Mouse (Mus musculus) thymus, postnatal 36 days (tissue): Measurements from ENCODE around the gene Ppp4r4.
"Not testable (repeated sequence)": the region's sequence is repeated elsewhere in the genome, so short reads cannot be mapped to it uniquely, and the experiment has no call there.

Experiments
- DNase-seq, 2 experiments: peaks; one replicate each; pipeline ENCODE4 v3.0.0; 2022; ENCODE audit warnings: mixed read lengths in 2 of 2

The Ppp4r4 gene

DNA sequence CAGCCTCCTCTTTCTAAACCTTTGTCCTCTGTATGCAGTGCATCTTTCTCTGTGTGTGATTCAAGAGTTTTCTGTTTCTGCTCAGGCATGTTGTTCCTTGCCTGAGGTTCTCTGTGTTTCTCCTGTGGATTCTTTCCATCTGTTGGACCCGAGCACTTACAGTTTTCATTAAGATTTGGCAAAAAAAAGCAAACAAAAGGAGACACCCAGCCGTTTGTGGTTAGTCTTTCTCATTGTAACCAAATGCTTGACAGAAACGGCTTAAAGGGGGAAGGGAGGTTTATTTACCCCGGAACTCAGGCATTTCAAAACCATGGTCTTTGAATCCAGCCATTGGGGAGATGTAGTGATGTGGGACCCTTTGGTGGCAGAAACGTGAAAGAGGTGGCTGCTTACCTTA lies 112.5 kb downstream of the Ppp4r4 start:
- DNase-seq: no peak

DNA sequence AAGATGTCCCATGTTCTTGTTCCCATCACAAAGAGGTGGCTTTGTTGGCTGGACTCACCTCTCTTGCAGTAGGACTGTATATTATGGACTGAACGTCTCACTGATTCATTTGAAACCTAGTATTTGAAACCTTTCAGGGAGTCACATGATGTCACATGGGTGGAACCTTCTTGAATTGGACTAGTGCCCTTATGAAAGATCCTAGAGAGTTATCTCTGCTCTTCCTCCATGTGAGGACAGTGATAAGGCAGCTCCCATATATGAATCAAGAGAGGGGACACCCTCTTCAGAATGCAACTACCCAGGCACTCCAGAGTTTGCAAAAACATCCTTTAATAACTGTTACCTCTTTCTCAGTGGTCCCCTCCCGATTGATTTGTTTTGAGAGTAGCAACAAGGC lies 114.2 kb downstream of the Ppp4r4 start:
- no peak for DNase-seq

DNA sequence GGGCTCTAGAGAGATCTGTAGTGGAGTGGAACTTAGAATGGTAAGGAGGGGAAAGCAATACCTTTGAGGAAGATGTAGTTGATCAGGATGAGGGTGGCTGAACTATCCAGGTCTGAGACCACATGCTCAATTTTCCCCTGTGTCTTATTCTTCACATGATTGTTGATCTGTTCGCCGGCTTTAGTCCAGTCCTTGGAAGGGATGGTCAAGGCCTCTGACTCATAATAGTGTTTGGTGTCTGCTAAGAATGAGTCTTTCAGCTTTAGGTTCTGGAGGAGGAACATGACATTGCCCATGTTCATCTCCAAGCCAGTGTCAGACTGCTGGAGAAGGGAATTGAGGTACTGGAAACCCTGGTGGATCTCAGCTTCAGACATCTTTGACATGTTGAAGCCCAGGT lies 121.8 kb downstream of the Ppp4r4 start:
- no peak for DNase-seq

DNA sequence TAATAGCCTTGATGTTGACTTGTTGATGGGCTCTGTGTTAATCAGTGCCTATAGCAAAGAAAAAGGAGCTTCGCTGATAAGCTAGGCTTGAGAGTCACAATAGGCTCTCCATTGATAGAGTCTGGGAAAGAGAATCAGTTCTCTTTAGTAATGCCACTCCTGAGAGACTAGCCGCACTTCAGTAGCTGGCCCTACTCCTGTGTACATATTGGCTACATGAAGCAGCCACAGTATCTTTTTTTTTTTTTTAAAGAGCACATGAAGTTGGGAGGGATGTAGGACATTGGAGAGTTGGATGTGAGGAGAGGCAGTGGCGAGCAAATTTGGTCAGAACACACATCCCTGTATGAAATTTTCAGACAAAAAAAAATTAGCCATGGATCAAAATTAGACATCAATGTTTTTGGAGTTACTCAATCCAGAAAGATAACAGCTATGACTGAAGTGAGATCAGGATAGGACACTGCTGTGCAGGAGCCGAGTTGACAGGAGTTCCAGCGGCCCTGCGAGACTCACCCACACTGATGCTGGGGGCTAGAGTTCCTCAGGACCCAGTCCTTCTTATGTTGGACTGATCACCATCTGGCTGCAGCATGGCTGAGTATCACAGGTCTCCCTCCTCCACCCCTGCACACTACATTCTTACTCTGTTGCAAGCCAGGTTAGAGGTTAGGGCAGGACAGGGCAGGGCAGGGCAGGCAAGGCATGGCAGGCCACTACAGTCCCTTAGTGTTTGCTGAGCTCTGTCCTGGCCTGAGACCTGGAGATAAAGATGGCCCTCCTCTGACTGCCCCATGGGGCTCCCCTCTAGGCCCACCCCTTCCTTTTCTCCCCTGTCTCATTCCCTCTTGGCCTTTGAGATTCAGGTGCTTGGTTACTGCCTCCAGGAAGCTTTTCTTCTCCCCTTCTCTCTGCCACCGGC lies 123.3 kb downstream of the Ppp4r4 start:
- no peak for DNase-seq

DNA sequence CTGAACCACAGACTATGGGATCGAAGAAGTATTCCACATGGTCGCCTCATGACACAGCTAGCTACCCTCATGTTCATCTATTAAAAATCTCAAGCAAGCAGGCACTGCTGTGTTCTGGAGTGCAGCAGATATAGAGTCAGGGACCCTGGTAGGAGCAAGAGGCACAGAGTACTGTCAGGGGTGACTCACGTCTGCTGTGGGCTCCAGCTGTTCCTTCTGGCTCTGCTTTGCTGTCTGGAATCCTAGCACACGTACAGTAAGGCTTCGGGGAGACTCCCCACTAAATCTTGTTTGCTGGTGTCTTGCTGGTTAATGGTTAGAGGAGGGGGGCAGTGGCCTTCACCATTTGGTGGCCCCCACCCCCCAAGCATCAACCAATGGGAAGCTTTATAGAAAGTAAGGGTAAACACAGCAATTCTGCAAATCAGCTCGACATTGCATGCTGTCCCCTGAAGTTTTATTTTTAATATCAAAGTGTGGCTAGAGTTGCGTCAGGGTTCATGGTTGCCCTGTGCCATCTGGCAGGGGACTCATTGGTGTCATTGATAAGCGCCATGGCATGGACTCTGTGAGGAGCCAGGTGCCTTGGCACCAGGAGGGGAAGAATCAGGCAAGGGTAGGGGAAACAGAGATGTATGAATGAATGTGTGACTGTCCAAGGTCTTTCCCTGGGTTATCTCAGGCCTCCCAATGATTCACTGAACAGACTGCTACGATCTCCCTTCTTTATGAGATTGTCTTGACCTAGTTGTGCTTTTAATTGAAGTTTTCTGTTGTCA lies 125.0 kb downstream of the Ppp4r4 start, which contains the start of gene Serpina6:
TSS of gene Serpina6 (minus strand) at position 365 of the 779 bp plus-strand sequence.
- DNase-seq: no peak

DNA sequence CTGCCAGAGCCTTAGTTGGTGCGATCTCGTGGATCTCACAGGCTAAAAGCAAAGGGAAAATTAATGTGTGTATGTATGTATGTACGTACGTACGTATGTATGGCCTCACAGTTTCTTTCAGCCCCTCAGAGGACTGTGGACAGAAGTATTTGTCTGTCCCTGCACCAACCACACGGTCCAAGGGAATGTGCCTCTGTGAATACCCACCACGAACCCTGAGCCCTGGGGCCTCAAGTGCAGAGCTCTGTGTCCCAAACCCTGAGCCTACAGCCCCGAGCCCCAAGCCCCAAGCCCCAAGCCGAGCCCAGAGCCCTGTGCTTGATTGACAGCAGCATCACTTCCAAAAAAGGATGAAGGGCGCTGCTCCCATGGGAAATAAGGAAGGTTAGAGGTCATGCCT lies 125.9 kb downstream of the Ppp4r4 start:
- no peak for DNase-seq

DNA sequence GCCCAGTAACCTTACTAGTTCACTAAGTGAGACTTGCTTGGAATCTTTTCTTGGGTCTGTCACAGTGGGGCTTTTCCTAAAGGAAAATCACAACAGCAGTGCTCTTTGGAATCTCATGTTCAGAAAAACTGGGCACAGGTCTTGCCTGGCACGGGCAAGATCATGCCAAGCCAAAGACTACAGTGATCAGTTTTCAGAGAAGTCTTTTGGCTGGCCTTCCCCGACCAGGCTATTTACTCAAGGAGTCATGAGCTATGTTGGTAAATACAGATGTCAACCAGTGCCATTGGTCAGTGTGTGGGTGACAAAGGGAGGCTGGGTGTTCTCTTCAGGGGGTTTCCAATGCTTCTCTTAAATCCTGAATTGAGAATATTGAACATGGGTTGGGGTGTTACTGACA lies 127.1 kb downstream of the Ppp4r4 start:
- DNase-seq: no peak

DNA sequence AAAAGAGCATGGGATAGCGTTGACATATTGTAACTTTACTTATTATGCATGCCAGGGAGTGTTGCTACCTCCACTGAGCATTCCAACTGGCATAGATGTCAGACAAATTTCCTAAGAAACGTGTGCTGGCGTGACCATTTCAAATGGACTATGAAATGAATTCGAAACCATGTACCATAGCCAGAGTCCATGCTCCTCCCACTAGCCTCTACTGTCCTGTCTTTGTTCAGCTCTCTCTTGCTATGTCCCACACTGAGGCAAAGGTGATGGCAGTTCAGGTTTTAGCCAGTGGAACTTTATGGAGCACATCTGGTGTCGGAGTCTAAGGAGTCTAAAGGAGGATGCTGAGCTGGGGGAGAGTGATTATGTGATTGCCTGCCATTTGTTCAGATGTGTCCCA lies 128.0 kb downstream of the Ppp4r4 start:
- no peak for DNase-seq

DNA sequence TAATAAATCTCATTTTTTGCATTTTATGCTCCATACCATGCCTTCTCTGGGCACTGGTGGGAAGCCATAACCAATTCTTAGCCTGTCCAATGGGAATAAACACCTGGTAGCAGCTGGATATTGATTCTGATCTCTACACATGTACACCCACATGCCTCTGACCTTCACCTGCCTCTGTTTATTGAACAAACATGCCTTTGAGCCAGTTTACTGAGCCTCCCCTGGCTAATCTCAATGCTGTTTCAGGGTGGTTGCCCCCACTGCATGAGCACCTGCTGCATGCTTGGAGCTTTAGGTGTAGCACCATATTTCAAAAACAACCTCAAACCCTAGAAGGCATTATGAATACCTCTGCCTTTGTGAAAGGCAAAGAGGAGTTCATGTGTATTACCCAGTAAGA lies 130.0 kb downstream of the Ppp4r4 start:
- not testable (repeated sequence) for DNase-seq
